Mouse (Mus musculus) urinary bladder, adult 18-20 months (tissue): ENCODE measurements around the gene Slco2a1.
"Not testable (repeated sequence)": the region's sequence is repeated elsewhere in the genome, so short reads cannot be mapped to it uniquely, and the experiment has no call there.

Experiments used
- DNase-seq, 2 experiments: peaks; one replicate each; pipeline ENCODE4 v3.0.0; 2022; ENCODE audit warnings: low spot score in 2 of 2, mixed read lengths in 2 of 2

Gene Slco2a1

DNA sequence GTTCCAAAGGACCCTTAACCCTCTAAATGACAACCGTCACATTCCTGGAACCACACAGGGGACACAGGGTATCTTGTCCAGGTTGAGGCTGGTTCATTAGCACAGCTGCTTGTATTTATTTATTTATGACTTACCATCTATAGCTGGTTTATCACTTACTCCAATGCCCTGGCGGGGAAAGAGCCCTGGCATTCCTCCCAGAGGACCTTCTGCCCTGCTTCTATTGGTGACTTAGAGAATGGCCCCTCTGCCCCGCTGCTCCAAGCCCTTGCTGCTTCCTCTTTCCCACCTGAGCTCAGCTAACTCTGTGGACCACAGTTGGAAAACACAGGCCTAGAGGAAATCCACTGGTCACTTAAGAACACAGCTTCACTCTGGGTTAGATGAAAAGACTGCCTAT, 94.9 kb downstream of the Slco2a1 start:
- DNase-seq, result no peak

DNA sequence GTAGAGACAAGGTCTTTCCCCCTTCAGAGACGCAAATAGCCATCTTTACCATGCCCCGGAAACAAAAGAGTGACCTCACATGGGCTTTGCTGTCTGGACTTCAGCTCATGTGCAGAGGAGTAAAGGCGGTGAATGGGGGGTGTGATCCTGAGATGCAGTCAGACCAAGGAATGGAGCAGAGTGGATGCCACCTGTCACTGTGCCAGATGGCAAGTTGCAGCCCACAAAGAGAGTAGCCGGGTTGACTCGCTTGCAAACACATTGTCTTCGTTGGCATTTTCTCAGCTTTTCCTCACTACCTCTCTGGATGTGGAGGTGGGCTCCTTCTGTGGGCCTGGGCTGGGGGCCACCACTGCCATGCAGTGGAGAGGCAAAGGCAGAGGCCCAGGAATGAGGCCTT, 98.2 kb downstream of the Slco2a1 start:
- no peak for DNase-seq

DNA sequence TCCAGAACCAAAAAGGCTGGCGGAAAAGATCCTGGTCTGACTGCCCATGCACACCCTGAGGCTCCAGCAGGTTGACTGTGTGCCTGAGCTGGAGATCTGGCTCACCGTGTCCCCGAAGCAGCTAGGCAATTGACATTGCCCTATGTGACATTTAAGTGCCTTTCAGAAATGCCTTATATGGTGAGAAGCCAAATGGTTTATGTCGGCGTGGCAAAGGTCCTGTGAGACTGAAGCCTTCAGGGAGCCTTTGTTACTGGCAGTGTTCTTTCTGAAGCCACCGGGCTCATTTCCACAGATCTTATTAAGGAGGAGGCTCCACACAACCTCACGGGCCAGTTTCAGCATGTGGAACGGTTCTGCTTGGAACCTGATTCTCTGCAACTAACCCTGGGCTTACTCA, 98.8 kb downstream of the Slco2a1 start:
- DNase-seq, result no peak

DNA sequence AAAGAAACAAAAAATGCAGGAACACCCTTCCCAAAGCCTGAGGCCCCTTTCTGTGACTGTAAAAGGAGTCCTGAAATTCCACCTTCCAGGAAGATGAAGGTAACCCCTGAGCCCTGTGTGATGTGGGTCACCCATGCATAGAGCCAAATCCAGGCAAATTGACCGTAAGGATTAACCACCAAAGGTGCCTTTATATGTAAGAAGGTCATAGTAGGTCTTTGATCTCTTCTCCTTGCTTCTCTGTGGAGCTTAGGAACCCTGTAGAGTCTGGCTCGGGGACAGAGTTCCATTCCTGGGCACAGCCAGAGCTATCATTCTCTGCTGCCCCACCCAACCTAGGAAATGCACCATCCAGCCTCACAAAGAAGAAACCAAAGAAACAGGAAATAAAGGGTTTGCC, 100.1 kb downstream of the Slco2a1 start:
- DNase-seq, result no peak

DNA sequence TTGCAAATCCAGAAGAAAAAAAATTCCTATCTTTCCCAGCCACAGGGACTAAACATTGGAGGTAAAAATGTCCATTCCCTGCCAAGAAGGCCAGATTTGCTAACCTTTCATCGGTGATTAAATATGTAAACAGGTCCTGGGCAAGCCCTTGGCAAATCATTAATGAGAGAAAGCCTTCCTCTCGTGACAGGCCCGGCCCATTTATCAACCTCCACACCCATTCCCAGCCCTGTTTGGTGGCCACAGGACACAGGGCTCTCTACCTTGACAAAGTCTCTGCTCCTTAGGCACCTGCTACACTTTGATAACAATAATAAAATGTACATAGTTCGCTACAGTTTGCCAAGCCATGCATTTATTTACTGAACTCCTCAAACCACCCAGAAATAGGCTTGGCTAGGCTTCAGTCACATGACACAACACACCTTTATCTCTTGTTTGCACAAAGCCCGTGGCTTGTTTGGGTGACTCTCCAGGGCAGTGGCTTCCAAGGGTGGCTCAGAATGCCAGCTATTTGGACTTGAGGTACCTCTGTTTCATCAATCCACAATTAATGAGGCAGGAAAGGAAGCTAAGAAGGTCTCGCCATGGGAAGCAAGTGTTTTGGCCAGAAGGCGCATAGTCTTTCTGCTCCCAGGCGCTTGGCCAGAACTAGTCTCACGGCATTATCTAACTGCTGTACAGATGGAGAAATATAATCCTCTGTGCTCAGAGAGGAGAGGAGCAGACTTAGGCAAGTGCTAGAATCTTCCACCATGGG, 101.8 kb downstream of the Slco2a1 start:
- DNase-seq, result peak in 1 of 2 experiments; percentile 70

DNA sequence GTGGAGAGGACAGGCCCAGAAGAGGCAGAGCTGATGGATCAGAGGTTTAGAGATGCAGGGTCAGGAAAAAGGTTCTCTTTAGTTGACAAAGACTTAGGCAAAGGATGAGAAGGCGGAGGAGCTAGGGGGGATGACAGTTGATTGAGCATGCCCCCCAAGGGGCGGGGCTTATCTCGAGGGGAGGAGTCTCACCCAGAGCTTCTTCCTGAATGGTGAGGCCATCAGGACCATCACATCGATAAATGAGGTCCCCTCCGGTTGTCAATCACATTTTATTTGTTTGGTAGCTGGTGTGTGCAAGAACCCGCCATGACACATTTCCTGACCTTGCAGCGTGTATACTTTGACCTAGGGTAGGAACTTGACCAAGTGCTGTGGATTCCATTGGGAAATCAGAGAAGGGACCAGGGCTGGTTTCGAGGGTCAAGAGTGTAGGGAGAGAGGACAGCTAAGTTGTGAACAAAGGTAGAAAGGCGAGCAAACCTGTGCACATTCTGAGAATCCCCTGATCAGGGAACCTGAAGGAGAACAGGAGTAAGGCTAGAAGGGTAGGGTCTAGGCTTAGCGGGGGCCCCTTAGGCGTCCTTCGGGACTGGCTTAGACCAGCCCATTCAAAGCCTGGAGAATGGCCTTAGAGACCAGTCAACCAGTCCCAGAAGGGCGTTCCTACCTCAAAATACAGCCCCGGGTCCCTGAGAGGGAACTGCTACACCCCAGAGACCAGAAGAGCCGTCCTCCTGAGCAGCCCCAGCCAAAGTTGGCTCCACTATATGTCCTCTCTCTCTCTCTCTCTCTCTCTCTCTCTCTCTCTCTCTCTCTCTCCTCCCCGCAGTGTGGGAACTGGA, 102.7 kb downstream of the Slco2a1 start:
- DNase-seq, result no peak

DNA sequence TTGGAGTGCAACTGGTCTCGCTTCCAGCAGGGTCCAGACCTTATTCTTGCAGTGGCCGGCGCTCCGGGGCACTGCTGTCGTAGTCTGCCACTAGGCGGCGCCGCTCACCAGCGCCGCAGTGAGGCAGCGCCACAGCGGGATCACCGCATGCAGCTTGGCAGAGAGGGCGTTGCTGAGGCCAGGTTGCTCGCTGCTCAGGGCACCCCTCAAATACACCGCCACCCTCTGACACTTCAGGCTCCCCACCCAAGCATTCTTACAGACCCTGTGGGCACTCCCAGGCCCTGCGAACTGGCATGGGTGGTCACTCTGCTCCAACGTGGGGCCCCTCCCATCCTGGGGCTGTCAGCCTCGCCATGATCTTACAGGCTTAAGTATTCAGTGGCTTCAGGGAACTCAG, 103.7 kb downstream of the Slco2a1 start:
- peak; percentile 36 to 52 for DNase-seq

DNA sequence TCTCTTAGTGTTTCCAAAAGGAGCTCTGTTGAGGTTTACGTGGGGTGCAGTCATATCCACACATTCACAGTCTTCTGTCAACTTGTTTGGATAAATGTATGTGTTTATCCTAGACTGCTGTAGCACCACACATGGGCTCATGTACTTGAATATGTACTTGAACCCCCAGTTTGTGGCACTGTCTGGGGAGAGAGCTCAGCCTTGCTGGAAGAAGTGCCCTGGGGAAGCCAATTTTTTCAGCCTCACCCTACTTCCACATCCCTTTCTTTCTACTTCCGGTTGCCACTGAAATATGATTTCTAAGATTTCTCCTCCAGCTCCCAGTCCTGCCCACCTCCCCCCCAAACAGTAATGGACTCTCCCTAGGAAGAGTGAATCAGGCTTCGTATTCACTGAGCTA, 105.2 kb downstream of the Slco2a1 start:
- no peak for DNase-seq

DNA sequence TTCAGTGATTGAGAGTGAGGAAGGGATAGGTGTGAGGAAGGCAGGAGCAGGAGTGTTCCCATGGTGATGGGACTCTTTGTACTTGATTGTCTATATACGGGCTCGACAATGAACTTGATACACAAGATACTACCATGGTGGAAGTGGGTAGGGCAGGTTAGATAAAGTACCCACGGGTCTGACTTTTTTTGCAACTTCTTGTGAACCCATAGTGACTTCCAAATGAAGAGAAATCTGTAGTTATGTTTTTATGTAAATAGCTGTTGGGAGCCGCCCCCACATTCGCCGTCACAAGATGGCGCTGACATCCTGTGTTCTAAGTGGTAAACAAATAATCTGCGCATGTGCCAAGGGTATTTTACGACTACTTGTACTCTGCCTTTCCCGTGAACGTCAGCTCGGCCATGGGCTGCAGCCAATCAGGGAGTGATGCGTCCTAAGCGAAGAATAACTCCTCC, 119.9 kb downstream of the Slco2a1 start:
- not testable (repeated sequence) for DNase-seq

DNA sequence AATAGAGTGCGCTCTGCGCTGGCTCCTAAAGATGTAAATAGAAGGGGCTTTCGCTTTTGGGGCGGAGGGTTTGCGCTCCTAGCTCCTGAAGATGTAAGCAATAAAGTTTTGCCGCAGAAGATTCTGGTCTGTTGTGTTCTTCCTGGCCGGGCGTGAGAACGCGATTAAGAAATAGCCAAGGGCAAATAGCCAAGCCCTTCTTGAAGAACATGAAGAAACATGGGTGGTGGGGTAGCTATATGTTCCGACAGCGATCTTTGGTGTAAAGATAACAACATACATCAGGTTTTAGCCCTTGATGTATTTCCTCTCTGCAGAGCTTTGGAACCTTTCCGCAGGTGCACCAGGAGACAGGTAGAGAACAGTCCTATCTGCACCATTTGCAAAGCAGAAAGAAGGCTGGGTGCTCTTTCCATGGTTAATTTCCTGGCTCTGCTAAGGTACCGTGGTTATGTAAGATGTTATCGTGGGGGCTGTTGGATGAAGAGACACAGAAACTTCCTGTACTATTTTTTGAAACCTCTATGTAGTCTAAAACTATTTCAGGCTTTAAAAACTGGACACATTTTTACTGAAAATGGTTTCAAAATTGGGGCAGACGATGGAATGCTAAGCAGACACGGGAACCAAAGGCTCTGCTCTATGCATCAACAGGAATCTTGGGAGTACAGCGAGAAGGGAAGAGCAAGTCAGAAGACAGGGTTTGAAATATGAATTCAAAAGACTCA, 120.6 kb downstream of the Slco2a1 start:
- no peak for DNase-seq

DNA sequence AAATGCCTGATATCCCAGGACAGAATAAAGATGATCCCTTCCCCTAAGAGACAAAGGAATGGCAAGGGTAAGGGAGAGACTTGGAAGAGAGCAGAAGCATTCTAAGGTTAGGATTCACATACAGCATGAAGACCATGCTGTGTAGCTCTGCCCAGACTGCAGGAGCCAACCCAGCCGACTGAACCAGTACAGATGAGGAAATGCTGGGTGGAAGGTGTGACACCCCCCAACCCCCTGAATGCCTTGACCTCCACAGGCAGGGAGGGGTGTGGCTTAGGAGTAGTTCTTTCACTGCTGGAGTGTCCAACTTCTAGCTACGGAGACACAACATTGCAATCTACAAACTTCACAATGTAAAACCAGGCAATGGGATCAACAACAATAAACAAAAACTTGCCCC, 121.4 kb downstream of the Slco2a1 start:
- DNase-seq, result no peak

DNA sequence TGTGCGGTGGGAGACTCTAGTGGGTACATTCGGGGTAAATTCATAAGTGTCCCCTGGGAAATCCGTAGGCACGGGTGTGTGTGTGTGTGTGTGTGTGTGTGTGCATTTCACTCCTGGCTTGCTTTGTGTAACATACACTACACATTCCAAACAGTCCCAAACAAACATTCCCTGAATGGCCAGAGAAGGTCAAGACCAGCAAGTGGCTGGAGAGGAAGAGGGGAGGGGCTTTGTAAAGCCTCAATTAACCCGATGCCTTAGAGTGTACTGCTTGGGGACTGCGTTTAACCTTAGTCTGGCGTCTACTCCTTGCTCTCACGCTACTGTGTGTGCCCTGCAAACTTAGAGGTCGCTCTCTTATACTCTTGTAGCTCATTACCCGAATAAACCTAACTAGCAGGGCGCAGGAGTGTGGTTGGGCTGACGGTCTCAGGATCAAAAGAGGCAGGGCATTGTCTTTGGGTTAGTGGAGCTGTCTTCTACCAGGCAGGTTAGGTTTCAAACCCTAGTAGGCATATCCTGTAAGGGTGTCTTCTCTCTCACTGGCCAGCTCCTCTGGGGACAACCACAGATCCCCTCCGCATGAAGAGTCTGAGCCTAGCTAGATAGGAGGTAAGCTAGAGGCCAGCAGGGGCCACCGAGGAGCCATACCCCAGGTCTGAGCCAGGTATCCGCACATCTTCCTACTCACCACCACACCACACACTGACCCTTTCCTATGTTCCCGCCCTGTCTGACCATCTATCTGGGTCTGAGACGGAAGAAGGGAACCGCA, 122.4 kb downstream of the Slco2a1 start:
- DNase-seq, result no peak

DNA sequence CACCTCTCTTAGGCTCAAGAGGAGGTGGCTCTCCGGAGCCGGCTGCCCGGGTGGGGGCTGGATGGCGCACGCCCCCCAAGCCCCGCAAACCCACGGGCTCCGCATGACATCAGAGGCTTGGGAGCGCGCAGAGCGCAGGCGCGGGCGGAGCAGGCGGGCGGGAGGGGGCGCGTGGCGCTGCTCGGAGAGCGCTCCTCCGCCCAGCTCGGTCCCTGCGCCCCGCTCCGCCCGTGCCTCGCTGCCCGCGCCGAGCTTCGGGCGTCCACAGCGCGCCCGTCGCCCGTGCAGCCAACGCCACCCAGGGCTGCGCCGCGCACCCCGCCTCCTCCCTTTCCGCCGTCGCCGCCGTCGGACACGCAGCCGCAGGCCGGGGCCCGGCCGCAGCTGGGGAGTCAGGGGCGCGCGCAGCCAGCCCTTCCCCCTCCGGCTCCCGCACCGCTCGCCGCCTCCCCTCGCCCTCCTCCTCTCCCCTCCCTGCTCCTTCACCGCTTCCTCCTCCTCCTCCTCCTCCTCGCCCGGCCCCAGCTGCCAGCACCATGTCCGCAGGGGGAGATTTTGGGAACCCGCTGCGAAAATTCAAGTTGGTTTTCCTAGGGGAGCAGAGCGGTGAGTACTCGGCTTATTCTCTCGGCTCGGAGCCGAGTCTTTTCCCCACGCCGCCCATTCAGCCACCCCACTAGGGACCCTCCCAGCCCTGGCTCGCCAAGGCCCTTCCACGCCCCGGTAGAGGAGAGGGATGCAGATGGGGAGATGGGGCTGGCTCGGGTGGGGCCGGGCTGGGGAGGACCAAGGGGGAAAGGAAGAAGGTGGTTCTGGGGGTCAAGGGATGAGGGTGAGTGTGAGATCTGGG, 123.3 kb downstream of the Slco2a1 start, which contains the start of gene Rab6b:
Rab6b (plus strand) TSS at position 167 of the 850 bp plus-strand sequence.
- DNase-seq, result peak in 1 of 2 experiments; percentile 29

DNA sequence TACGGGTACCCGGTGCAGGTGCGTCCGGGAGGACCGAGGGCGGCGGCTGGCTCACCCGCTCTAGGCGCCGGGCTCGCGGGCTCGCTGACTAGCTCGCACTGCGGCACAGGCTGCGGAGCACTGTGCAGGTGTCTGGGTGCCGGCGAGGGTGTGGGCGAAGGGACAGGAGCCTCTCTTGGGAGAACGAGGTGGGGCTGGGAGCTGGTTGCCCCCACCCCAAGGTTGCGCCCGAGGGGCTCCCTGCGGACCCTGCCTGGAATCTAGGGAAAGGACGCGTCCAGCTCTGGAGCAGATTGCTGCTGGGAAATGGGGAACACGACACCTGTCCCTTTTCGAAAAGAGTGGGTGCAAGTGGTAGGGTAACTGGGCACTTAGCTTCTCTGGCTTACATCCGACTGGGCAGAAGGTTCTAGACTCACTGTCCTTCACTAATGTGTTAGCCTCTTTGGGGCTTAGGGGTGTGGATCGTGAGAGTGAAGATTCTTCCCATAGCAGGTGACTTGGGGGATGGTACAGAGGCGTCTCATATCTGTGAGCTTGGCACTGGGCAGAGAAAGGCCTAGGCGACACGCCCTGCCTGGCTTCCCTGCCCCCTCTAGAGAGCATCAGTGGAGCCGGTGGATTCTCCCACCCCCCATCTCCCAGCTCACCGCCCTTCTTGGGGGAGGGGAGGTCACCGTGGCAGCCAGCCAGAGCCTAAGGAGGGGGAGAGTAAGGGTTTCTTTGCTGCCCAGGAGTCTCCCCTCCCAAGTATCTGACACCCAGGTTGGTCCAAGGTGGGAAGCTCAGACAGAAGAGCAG, 124.2 kb downstream of the Slco2a1 start:
- peak in 1 of 2 experiments; percentile 54 for DNase-seq

DNA sequence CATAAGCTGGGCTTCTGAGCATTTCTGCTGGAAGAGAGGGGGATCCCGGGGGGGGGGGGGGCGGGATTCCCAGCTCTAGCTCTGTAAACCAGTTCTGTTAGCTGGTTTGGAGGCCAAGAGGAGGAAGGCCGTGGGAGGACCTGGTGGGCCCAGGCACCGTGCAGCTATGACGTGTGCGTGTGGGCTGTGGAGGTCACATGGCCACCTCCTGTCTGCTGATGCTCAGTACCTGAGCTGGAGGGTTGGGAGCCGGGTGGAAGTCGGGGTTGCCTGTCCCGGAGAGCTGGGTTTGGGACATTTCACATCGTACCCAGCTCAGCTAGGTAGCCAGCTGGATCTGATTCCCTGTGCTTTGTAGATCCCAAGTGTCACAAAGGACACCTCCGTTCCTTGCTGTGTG, 124.8 kb downstream of the Slco2a1 start:
- DNase-seq, result no peak

DNA sequence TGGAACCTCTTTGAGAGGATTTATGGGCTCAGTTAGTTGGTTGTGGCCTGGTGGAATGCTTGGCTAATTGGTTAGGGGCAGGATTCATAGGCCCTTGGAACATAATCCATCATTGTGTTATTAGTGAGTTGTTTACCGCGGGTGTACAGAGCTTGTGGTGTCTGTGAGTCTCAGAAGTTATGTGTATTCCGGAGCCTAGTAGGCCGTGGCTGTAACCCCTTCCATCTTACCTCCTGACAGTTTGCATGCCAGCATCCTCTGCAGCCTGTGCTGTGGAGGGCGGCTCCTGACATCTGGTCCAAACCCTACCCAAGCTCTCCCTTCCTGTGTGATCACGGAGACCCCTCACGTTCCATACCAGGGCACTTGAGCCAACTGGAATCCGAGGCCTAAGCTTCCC, 125.8 kb downstream of the Slco2a1 start:
- DNase-seq, result no peak

DNA sequence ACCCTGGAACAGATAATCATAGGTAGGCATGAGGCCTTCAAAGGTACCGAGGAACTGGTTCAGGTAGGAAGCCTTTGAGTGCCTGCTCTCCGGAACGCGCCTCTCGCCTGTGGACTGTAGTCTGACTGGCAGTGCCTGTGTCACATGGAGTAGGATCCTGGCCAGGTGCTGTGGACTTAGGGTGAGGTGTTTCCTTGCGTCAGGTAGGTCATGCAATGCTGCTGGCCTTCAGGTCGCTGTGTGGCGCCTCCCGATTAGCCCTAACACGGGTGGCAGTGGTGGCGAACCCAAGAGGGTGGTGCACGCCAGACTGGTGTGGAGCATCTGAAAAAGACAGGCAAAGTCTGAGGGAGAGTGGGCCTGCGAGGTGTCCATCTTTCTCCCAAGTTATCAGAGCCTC, 126.4 kb downstream of the Slco2a1 start:
- DNase-seq, result no peak

DNA sequence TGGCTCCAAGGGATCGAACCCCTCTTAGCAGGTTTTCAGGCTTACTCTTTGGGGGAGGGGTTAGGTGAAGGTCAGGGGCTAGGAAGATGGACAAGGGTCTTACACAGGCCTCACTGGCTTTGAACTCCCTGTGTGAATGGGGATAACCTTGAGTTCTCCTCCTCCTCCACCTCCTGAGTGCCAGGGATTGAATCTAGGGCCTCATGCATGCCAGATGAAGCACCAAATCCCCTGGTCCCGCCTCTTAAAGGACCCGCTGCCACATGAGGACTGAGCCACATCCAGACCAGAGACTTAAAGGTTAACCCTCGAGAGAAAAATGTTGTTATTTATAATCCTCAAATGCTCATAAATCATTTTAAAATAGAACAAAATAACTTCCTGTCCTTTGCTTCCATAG, 128.4 kb downstream of the Slco2a1 start:
- DNase-seq, result no peak

DNA sequence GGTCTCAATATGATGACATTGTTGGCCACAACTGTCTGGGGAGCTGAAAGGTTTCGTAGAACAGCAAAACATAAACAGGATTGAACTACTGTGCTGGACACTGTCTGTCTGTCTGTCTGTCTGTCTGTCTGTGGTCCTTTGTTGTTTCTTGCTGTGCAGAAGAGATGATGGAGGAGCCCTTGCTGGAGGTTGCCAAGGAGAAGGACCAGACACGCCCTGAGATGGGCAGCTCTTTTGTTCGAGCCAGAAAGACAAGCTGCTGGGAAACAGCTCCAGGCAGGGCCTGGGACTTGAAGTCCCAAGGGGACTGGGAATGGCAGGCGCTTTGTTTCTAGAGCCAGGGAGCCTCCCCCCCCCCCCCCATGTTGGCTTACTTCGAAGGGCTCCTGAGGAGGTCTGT, 129.0 kb downstream of the Slco2a1 start:
- no peak for DNase-seq

DNA sequence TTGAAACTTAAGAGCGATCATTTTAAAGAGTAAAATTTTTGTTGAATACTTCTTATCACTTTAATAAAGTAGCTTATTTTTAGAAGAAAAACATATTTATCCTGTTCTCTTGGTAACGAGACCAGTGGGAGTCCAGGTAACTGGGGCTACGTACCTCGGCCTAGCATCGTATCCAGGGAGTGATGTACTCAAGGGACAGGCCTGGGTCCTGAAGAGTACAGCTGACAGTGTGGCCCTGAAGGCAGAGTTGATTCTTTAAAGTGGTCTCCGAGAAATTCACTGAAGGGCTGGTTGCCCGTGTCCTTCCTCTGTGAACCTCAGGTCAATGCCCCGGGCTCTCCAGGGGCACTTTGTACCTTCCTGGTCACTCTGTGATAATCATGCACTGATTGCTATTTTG, 129.4 kb downstream of the Slco2a1 start:
- no peak for DNase-seq
